Mouse (Mus musculus) cerebellum, adult 18-20 months (tissue): Measurements from ENCODE around the gene Mrpl17.

ENCODE experiments used
- DNase-seq, 2 experiments: peaks; one replicate each; pipeline ENCODE4 v3.0.0; 2021

Mrpl17 gene

DNA sequence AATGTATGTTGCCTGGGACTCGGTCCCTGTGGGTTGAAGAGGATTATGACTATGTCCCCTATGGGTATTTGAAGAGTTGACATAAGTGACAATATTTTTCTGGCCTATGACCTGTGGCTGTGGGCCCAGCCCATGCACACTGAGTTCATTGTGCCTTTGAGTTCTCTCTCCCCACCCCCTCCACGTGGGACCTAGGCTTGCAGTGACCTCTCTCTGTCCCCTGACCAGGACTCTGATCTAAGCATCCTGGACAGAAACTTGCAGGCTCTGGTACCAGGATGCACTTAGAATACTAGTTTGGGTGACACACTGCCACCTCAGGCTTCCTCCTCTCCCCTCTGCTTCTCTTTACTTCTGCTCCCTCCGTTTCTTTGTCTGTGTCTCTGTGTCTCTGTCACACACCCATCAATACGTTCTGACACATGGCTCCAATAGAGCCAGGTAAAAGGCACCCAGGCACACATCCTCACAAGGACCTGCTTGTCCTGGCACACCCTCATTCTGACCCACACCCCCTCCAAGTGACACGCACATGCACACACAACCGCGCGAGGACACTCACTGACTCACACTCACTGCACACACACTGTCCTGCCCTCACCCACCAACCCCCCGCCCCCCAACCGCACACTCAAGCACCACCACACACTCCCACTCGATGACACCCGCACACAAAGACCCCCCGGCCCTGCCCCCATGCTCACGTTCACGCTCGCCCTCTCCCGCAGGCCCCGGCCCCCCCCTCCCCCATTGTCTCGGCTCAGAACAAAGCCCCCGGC lies 24.2 kb downstream of the Mrpl17 start:
- DNase-seq = no peak

DNA sequence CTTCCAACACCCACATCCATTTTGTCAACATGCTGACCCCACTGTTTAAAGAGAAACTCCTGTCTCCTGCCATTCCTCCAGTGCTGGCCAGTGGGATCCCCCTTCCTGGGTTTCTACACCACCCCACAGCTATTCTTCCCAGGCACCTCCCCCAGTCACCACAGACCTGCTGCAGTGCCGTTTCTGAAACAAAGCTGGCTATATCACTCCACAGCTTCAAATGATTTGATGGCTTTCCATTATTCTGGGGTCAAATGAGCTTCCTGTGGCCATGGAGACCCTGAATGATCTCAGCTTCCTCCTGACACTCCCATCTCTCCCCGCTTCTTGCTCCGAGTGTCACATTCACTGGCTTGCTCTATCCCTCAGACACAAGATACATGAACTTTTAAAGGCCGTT lies 26.3 kb downstream of the Mrpl17 start:
- no peak for DNase-seq

DNA sequence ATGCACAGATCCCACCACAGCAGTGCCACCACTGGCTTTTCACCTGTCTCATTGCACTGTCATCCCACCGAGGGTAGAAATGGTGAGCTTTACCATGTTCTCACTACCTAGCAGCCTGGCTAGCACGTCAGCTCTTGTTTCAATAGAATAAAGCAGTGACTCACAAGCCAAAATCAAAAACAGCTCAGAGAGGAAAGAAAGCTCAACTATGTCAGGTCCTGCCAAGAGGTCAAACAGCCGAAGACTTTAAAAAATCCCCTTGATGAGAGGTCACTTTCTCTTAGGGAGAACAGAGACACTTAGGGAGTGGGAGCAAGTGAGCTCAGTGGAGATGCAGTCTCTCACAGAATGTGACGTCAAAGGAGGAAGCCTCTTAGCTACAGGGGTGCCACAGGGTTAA lies 27.0 kb downstream of the Mrpl17 start:
- no peak for DNase-seq

DNA sequence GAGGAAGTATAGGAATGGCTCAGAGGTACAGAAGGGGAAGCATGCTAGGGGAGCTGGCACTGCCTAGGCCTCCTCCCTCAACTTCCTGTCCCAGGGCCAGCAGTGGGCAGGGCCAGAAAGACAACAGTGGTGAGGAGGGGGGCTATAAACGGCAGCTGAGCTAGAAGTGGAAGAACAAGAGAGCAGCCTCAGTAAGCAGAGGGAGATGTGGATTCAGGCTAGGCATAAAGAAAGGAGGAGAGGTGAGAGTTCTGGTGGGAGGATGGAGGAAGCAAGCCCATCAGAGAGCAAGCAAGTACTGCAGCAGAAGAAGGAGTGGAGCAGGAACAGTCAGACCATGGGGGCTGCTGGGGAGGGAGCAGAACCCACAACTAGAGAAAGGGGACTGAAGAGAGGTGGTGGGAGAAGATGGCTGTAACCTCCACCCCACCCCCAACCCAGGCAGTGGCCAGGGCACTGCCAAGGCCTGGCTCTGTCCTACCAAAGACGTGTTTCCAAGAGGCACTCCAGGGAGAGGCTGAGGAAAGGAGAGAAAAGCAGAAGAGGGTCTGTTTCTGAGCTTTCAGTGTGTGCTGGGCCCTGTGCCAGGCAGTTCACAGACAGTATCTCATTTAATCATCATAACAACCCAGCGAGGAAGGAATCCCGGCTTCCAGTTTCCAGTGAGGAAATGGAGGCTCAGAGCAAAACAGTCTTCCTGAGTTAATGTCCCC lies 32.2 kb downstream of the Mrpl17 start:
- no peak for DNase-seq

DNA sequence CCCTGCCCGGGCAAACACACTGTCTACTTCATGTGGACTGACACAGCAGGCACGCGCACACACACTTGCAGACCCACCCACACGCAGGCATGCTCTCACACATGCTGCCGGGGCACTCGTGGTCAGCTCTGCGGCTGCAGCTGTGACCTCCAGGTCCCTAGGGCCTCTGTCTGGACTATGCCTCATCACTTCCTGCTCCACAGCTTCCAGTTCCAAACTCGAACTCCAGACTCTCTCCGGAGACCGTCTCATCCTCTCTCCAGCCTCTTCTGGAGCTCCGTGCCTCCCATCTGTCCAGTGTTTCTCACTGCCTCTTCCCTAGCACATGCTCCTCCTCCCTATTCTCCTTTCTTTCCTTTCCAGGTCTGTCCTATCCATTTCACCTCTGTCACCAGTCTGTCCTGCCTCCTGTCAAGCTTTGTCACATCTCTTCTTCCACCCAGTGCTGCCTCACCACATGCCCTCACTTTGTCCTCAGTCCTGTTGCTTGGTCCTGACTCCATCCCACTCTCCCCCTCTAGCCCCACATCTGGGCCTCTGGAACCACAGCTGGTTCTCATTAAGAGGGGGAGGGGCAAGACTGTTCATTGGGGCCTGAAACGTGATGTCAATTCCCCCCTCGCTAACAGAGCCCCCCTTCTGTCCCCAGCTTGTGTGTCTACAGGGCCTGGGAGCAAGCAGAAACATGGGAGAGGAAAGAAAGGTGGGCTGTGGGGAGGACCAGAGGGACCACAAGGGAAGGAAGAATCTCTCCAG lies 32.9 kb downstream of the Mrpl17 start:
- DNase-seq = no peak

DNA sequence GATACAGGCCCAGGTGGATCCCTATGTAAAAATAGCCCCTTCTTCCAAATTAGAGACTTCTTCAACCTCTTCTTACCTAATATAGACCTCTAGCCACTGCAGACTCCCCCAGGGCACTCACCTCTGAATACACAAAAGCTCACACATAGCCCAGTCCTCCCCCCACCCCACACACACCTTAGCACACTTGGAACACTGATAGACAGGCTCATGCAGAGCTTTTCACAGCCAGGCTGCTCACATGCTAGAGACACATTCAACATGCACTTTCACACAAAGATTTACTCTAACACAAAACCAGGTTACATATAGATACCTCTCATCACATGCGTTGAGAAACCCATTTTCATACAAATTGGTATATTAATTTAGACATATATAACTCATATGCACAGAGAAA lies 33.6 kb downstream of the Mrpl17 start:
- no peak for DNase-seq

DNA sequence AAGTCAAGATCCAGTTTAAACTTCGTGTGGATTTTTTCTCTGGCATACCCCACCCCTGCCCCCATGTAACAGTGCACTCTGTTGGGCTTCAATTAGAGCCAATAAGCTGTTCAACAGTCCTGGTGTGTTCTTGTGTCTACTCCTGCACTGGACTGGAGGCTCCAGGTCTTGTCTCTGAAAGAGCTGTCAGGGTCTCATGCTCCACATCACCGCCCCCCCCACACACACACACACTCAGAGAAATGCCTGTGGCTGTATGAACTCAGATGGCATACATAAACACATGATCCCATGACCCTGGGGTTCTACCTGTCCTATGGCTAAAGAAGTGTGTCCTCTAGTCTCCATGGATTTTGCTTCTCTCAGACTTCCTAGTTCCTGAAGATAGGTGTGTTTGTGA lies 34.9 kb downstream of the Mrpl17 start:
- DNase-seq = no peak

DNA sequence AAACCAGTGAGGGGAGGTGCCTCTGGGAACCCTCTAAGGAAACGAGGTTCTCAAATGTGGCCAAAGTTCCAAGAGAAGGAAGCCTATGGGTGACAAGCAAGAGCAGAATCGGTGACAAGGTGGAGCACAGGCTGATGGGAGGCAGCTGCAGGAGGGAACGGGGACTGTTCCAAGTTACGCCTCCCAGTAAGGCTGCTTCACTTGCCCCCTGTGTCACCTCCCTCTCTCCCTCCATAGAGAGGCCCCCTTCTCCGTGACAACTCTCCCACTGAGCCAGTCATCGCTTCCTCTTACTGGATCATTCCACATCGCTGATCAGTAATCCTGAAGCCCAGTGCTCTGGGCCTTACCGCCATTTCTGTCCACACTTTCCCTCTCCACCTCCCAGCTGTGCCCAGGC lies 36.2 kb downstream of the Mrpl17 start:
- DNase-seq = no peak

DNA sequence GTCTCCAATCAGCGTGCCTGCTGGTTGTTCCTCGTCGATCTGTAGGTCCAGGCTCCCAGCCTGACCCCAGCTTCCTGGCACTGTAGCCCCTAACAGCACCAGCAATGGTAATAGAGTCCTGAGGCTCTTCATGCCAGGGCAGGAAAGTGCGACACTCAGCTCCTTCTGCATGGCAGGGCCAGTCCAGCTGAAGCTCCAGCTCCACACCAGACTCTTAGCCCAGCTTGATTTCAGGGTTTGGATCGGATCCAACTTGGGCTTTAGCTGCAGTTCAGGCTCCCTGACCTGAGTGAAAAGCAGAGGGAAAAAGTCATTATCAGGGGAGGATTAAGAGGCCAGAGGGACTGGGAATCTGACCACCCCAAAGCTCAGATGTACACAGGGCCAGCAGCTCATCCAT lies 37.9 kb downstream of the Mrpl17 start:
- no peak for DNase-seq

DNA sequence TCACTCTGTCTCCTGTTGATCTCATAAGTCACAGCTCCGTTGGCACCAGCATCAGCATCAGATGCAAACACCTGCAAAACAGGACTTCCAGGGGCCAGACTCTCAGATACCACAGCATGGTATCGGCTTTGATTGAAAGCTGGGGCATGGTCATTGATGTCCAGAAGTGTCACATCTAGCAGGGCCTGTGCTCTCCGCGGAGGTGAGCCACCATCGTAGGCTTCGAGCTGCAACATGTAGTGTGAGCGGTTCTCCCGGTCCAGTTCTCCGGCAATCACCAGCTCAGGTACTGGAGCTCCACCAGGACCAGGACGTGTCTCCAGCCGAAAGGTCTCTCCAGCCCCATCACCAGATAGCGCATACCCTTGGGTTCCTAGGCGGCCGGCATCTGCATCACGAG lies 38.6 kb downstream of the Mrpl17 start:
- no peak for DNase-seq

DNA sequence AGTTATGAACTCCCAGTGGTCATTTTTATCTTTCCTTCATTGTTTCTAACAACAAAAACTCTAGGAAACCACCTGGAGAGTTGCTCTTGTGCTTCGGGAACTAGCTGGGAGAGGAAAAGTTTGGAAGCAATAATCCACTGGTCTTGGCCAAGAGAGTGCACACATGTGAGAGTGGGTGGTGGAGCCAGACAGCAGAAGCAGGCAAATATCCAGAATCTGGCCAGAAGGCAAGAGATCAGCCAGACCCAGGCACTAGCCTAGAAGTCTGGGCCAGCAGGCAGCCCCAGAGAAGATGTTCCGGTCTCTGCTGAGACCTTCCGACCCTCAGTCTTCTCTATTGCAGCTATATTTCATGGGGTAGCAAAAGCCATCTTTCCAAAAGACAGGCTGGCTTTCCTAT lies 40.9 kb downstream of the Mrpl17 start:
- DNase-seq = no peak

DNA sequence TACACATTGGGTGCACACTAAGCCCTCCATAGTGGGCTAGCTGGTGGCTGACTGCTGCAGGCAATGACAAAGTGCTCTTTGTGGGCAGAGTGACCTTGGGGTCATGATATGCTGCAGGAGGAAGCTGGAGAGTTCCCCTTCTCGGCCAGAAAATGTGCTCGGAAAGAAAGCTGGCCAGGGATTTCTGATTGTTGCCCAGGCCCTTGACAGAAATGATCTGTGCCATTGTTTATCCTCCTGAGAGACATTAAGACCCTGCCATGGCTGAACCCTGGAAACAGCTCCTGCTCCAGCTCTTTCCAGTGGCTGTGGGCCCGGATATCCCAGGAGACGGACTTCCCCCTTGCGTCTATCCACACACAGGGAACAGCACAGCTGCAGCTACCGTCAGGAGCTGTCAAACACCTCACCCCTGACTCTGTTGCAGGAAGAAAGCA lies 43.2 kb downstream of the Mrpl17 start:
- DNase-seq = no peak

DNA sequence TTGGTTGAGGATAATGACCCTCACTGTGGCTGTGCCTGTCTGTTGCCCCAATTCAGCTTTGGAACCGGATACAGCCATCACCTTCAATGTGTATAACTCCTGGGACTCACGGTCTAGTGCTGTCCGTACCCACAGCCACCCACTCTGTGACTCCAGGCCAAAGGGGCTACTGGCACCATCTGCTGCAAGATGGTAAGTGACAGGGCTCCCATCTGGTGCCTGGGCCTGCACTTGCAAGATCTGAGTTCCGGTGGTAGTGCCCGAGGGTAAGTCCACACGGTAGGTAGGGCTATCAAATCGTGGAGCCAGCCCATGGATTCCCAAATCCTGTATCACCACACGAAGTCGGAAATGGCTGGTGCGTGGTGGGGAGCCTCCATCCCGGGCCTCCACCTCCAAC lies 46.6 kb downstream of the Mrpl17 start:
- DNase-seq = no peak

DNA sequence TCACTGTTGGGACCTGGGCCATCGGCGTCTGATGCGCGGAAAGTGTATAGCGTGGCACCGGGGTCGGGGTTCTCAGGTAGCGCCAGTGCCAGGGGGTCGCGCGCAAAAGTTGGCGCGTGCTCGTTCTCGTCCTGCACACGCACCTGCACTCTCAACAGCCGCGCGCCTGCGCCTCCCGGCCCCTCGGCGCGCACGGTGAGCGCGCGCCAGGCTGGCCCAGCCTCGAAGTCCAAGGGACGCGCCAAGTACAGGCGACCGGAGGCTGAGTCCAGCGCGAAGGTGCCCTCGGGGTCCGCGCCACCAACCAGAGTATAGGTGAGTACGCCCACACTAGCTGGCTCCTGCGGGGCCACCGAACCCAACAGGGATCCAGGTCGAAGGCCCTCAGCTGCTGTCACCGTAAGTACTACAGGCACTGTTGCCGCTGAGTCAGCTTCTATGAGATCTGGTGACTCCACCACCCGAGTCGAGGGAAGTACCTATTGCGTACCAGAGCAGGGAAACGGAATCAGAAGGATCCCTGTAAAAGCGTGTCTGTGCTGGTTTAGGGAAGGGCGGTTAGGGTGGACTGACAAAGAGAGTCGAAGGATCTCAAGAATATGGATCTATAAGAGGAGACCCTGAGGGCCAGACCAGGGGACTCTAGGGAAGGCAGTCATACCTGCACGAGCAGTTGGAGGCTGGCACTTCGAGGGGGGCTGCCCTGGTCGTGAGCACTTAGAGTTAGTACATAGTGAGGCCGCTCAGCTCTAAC lies 48.2 kb downstream of the Mrpl17 start:
- no peak for DNase-seq

DNA sequence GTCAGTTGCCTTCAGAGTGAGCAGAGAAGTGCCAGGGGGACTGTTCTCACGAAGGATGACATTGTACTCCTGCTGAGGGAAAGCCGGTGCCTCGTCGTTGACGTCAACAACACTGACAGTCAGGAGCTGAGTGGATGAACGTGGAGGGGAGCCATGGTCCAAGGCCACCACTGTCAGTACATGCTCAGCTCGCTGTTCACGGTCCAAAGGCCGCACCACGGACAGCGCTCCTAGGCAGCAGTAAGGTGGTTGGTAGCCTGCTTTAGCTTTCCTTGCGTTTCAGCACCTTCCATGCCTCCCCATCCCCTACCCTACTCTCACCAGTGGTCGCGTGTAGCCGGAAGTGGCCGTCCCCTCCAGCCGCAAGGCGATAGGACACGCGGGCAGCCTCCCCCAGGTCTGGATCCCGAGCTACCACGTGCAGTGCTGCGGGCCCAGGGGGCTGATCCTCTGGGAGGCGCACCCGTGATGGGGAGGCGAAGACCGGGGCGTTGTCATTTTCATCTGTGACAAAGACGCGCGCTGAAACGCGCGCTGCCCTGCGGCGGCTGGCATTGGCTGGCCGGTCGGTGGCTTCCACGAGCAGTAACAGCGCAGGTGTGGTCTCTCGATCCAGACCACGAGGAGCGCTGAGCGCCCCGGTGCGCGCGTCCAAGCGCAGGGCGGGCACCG lies 49.0 kb downstream of the Mrpl17 start:
- DNase-seq = no peak

DNA sequence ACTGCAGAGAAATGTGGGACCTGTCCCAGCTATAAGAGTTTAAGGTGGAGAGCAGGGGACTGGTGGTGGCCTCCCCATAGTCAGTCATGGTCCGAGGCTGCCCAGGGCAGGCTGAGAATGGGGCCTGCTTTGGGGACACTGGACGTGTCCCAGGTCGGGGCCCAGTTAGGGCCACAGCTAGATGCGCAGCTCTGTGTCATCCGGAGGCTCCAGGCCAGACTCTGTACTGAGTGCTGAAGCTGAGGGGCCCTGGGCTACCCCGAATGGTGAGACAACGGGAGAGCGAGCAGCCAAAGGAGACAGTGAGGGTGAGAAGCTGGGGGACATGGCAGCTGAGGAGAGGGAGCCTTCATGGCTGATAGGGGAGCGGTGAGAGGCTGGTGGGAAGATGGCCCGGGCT lies 57.6 kb downstream of the Mrpl17 start:
- no peak for DNase-seq
